Mouse (Mus musculus) C2C12 (cell line): ENCODE data around the gene Prrt1.

Experiments
- CEBPB ChIP-seq: IDR thresholded peaks from one replicate; pipeline ENCODE4 v1.6.1; 2011; ENCODE audit warnings: low read depth, mild to moderate bottlenecking, control low read depth, moderate library complexity
- CTCF ChIP-seq: IDR thresholded peaks from one replicate; pipeline ENCODE4 v1.5.1; 2011; ENCODE audit not compliant: control insufficient read depth, insufficient read depth, insufficient read length
- FOSL1 ChIP-seq: IDR thresholded peaks from one replicate; pipeline ENCODE4 v1.8.0; 2011; ENCODE audit warnings: mild to moderate bottlenecking, low read length; ENCODE audit not compliant: poor library complexity, insufficient read depth, severe bottlenecking
- USF1 ChIP-seq: IDR thresholded peaks from one replicate; pipeline ENCODE4 v1.6.1; 2011; ENCODE audit warnings: low read depth, mild to moderate bottlenecking, control low read depth, moderate library complexity

DNA sequence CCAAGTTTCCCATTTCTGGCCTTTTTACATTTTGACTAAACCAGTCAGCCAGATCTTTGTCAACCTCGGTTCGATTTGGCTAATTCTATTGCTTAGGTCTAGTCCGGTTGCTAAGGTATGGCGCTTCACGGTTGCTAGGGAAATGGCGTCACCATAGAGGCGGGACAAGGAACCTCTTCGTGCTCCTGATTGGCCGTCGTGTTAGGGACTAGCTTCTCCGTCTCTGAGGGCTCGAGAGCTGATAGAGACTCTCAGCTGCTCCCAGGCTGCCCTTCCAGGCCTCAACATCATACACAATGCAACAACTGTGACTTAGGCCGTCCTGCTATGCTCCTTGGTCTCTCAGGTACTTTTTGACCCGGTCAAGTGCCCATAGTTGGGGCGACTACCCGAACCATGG lies 15.3 kb downstream of the Prrt1 start, which contains the start of gene Fkbpl:
- no peak for TF ChIP-seq CTCF
- no peak for TF ChIP-seq USF1
- TF ChIP-seq FOSL1 = no peak
- TF ChIP-seq CEBPB = no peak
